Mouse (Mus musculus) kidney, adult 11 months (tissue): ENCODE measurements at regions not wholly inside any gene's neighbourhood (a gene's known extent, or its start where the extent isn't known, plus 50 kb on each side); places are given as distances from the start of the nearest gene placed in this dataset.
A peak's percentile ranks its signal among the peaks of the same experiment; 100 is the strongest.

Source experiments
- DNase-seq: peaks from one replicate; pipeline ENCODE4 v3.0.0; 2022

- DNase-seq: no peak
Measured at GRCm38 (mm10) chr11:37582236-37582635, 346.5 kb upstream of the Tenm2 start.

DNA sequence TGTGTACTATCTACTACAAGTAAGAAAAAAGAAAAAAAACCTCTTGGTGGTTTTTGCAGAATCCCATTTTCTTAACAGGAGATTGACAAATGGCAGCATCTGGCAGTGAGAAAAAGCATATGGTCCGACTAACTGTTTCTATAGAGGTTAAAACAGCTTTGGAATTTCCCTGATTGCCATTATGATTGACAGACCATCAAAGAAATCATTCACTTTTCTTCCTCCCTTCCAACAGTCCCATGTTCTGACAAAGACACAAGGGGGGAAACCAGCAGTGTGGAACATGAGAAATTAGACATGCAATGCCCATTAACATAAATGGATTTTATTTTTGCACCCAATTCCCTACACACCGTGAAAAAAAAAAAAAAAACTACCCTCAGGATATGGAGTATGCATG, 297.9 kb upstream of the Tenm2 start:
- DNase-seq: no peak

GRCm38 (mm10) chr11:37532476-37532875, 296.7 kb upstream of the Tenm2 start:
- DNase-seq: peak; percentile 2

- no peak for DNase-seq
Measured at GRCm38 (mm10) chr11:37498463-37499015, 262.8 kb upstream of the Tenm2 start.

DNA sequence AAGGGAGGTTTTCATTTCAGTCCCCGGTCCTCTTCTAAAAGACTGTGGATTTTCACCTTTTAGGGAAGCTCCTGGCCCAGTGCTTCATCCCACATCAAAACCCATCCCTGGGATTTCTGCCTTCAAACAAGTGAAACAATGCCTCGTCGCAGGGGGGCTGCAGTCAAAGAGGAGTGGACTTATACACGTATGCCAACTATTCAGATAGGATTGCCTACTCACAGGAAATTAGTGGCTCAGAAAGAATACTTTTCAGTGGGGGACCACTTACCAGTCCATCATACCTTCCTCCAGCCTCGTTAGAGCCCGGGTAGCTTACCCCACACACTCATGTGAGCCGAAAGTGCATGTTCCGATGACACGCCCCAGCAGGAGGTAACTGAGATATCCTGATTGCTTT, 262.1 kb upstream of the Tenm2 start:
- DNase-seq: no peak

- DNase-seq: no peak
Measured at GRCm38 (mm10) chr11:37480236-37480635, 244.5 kb upstream of the Tenm2 start.

GRCm38 (mm10) chr11:37478970-37479482, 243.3 kb upstream of the Tenm2 start:
- no peak for DNase-seq

GRCm38 (mm10) chr11:37474068-37474467, 238.3 kb upstream of the Tenm2 start:
- DNase-seq: no peak

DNA sequence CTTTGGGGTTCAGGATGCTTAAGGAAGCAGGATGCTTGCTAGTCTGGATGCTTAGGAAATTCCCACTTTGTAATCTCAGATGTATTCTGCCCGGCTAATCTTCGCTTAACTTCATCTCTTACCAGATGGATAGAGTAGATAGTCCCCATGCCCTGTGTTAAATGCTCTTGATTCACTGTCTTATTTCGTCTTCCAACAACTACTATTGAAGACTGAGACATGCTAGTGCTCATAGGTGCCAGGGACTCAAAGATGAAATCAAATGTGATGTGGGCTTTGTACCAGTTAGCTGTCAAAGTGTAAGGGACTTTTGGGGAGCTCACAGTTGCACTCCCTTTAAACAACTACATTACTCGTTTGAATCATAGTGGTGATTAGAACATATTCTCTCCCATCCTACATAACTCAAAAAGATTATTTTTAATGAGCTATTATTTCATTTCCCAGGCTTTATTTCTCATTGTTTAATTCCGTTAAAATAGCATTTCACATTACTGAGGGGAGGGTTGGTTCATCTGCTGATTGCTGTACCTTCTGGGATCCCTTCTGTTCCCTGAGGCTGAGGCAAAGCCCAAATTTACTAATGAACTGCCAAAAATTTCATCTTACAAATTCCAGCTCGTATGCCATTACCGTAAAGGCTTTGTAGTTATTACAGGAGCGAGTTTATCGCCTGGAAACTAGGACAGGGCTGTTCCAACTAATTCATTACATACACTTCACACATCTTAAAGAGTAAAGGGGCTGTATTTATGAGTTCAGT, 228.1 kb upstream of the Tenm2 start:
- DNase-seq: no peak

GRCm38 (mm10) chr11:37462375-37462774, 226.6 kb upstream of the Tenm2 start:
- no peak for DNase-seq

- no peak for DNase-seq
Measured at GRCm38 (mm10) chr11:37447361-37447760, 211.6 kb upstream of the Tenm2 start.

- DNase-seq: no peak
Measured at GRCm38 (mm10) chr11:37446626-37447025, 210.9 kb upstream of the Tenm2 start.

DNA sequence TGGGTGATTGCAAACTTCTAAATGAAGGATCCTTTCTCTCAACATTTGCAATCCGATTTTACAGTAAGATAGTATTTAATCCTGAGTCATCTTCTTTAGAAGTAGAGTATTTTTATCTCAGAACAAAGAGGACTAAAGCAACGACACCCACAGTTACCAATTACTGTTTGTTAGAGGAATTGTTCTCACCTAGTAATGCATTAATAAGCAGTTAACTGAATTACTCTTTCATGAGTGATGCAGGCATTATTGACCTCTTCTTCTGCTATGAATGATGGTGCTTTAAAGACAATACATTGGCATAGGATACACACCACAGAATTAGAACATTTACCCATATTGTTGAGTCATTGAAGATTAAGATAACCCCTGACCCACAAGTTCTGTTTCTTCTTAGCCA, 207.0 kb upstream of the Tenm2 start:
- no peak for DNase-seq

GRCm38 (mm10) chr11:37434600-37434999, 198.8 kb upstream of the Tenm2 start:
- DNase-seq: no peak

- DNase-seq: no peak
Measured at GRCm38 (mm10) chr11:37424312-37425169, 188.8 kb upstream of the Tenm2 start.

DNA sequence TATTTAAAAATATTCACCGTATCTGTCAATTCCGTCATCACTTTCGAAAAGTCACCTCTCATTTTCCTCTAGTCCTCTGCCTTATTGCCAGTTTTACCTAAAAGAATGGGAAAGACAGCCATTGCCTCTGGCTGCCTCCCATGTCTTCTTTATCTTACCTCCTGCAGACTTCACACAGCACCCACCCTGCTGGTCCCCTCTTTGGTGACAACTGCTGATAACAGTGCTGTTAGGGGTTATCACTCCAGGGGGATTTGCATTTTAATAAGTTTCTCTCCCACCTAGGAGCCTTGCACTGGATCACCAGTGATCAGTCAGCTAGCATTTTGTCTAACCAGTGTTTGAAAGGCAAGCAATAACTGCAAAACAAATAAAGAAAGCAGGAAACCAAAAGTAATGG, 177.1 kb upstream of the Tenm2 start:
- DNase-seq: no peak

DNA sequence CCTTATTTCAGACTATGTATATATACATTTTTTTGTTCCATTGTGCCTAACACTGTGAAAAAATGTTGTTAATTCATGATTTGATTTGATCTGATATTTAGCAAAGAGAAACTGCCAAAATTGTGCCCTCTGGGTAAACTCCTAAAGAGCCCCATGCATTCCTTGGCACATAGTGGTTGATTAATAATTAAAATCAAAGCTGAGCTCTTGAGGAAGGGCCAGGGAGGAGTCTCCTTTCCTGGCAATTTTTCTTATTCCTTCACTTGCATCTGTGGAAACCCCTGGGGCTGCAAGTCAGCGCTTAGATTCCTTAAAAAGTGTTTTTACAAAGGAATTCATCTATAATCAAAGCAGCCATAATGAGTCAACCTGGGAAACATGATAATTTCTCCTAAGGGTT, 132.2 kb upstream of the Tenm2 start:
- no peak for DNase-seq

- DNase-seq: no peak
Measured at GRCm38 (mm10) chr11:37364430-37364829, 128.7 kb upstream of the Tenm2 start.

- no peak for DNase-seq
Measured at GRCm38 (mm10) chr11:37355074-37355473, 119.3 kb upstream of the Tenm2 start.

- no peak for DNase-seq
Measured at GRCm38 (mm10) chr11:37309691-37310090, 73.9 kb upstream of the Tenm2 start.

- no peak for DNase-seq
Measured at GRCm38 (mm10) chr11:37306656-37307055, 70.9 kb upstream of the Tenm2 start.
